Mouse (Mus musculus): ENCODE results near the gene Tmem232.

- TF ChIP-seq CTCF (IDR thresholded peaks at IDR 0.05; ENCODE audit: low read depth, low read length) (no peak), POLR2A (IDR thresholded peaks at IDR 0.05; ENCODE audit: borderline replicate concordance, low read depth, low read length) (no peak)
Measured at GRCm38 (mm10) chr17:65571866-65572265, 31.3 kb upstream of the Tmem232 start.

Measured in bone marrow macrophage, adult 2 months (primary cell).